Mouse (Mus musculus): Measurements from ENCODE around the gene Mmadhc.
A peak's percentile ranks its signal among the peaks of the same experiment; 100 is the strongest.

GRCm38 (mm10) chr2:50296109-50296986 is at the start of gene Mmadhc:
- TF ChIP-seq POLR2A (IDR thresholded peaks at IDR 0.05; ENCODE audit: low read depth, low read length) (peak; percentile 83), CTCF (IDR thresholded peaks at IDR 0.05; ENCODE audit: borderline replicate concordance, insufficient read depth, low read length) (no peak)
